ENCODE assay signal across 13 mouse cellular contexts in genomic region chr8:58655631-58656030, GRCm38 (mm10).
"Had no signal": no experiment of that assay in that cellular context is flagged by ENCODE, and none has a peak within 500 bp of the region (broad histone marks: within the 10 kb centered on the region; RNA-seq: fewer than 3 reads in every experiment).

No protein-coding gene starts in this region.

- DNase-seq: kidney, adult 11 months; kidney, adult 8-10 months; kidney, postnatal 10 days; kidney, postnatal 36 days; liver; lung, adult 18-20 months; lung, postnatal 10 days; lung, postnatal 36 days; right cerebral cortex, postnatal 25 days; spleen, adult 18-20 months; thymus, adult 2 months; thymus, postnatal 14 days; thymus, postnatal 4 days had no signal
